Mouse (Mus musculus): ENCODE measurements around the gene Gm4340. TPM values are rescaled to one million over a fixed set of nuclear protein-coding genes. Genes with fewer than 3 reads are reported as not detected.

Gene Gm4340
- polyA plus RNA-seq (2017; shearing (Covaris generic)): not detected

GRCm38 (mm10) chr10:104193742-104194141 is at the start of gene Gm4340:
Gene Gm4340 (plus strand): TSS chr10:104194042.

DNA sequence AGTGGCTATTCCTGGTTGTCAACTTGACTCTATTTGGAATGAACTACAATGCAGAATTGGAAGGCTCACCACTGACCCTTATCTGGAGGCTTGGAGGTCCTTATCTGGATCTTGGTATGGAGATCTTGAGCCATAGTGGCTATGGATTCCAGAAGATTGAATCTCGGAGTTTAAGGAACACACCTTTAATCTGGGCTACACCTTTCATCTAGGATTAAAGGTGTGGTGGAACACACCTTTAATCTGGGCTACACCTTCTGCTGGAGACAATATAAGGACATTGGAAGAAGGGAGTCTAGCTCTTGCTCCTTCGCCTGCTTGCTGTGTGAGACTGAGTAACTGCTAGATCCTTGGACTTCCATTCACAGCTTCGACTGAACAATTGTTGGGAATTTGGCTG is 42.6 kb upstream of the Gm4340 start, which contains the start of gene Gm6763:
Gene Gm6763 (plus strand): TSS at position 301 of the 400 bp plus-strand sequence.

DNA sequence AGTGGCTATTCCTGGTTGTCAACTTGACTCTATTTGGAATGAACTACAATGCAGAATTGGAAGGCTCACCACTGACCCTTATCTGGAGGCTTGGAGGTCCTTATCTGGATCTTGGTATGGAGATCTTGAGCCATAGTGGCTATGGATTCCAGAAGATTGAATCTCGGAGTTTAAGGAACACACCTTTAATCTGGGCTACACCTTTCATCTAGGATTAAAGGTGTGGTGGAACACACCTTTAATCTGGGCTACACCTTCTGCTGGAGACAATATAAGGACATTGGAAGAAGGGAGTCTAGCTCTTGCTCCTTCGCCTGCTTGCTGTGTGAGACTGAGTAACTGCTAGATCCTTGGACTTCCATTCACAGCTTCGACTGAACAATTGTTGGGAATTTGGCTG is 34.1 kb upstream of the Gm4340 start, which contains the start of gene Gm8764:
Gene Gm8764 (plus strand): TSS at position 301 of the 400 bp plus-strand sequence.

DNA sequence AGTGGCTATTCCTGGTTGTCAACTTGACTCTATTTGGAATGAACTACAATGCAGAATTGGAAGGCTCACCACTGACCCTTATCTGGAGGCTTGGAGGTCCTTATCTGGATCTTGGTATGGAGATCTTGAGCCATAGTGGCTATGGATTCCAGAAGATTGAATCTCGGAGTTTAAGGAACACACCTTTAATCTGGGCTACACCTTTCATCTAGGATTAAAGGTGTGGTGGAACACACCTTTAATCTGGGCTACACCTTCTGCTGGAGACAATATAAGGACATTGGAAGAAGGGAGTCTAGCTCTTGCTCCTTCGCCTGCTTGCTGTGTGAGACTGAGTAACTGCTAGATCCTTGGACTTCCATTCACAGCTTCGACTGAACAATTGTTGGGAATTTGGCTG is 25.6 kb upstream of the Gm4340 start, which contains the start of gene Gm21304:
Gene Gm21304 (plus strand): TSS at position 301 of the 400 bp plus-strand sequence.

GRCm38 (mm10) chr10:104176724-104177123 is 17.1 kb upstream of the Gm4340 start, which contains the start of gene Gm21312:
Gene Gm21312 (plus strand): TSS chr10:104177024.

DNA sequence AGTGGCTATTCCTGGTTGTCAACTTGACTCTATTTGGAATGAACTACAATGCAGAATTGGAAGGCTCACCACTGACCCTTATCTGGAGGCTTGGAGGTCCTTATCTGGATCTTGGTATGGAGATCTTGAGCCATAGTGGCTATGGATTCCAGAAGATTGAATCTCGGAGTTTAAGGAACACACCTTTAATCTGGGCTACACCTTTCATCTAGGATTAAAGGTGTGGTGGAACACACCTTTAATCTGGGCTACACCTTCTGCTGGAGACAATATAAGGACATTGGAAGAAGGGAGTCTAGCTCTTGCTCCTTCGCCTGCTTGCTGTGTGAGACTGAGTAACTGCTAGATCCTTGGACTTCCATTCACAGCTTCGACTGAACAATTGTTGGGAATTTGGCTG is 8.6 kb upstream of the Gm4340 start, which contains the start of gene Gm20765:
Gene Gm20765 (plus strand): TSS at position 301 of the 400 bp plus-strand sequence.

Other genes with a start within 250 kb of the Gm4340 start
- not detected for gene Gm21293, start 51.1 kb upstream of the Gm4340 start, polyA plus RNA-seq (2017; shearing (Covaris generic))
- gene Gm6763, start 42.5 kb upstream of the Gm4340 start, polyA plus RNA-seq (2017; shearing (Covaris generic)): not detected
- gene Gm8764, start 34.0 kb upstream of the Gm4340 start, polyA plus RNA-seq (2017; shearing (Covaris generic)): not detected
- not detected for gene Gm21304, start 25.5 kb upstream of the Gm4340 start, polyA plus RNA-seq (2017; shearing (Covaris generic))
- gene Gm21312, start 17.0 kb upstream of the Gm4340 start, polyA plus RNA-seq (2017; shearing (Covaris generic)): not detected
- not detected for gene Gm20765, start 8.5 kb upstream of the Gm4340 start, polyA plus RNA-seq (2017; shearing (Covaris generic))